Mouse (Mus musculus) ES-E14 (cell line): ENCODE data around the gene Dock10. TPM values are rescaled to one million over a fixed set of nuclear protein-coding genes. Genes with fewer than 3 reads are reported as not detected.

ENCODE experiments used
- DNase-seq: peaks from one replicate; pipeline ENCODE4 v3.0.0-alpha.2; 2013; ENCODE audit warnings: low read depth, low spot score
- H3K27ac ChIP-seq: 2 replicates; pipeline ENCODE4 v1.5.1; 2012; ENCODE audit warnings: low read depth, mild to moderate bottlenecking, low read length, moderate library complexity, mixed read lengths; ENCODE audit not compliant: poor library complexity, insufficient read depth, severe bottlenecking
- H3K36me3 ChIP-seq: 2 replicates; pipeline ENCODE4 v1.6.1; 2012; ENCODE audit warnings: mild to moderate bottlenecking, low read length, moderate library complexity, mixed read lengths; ENCODE audit not compliant: control insufficient read depth, poor library complexity, insufficient read depth, severe bottlenecking
- H3K4me1 ChIP-seq, 2 experiments: fragments of 150-350 bp in 1 of 2; sonication (generic) in 1 of 2; 2 replicates each; pipeline ENCODE4 v1.6.1; 2012; ENCODE audit warnings: low read length in 2 of 2, mild to moderate bottlenecking in 1 of 2, mixed read lengths in 1 of 2; ENCODE audit not compliant: control insufficient read depth in 2 of 2, insufficient read depth in 2 of 2, poor library complexity in 1 of 2
- H3K4me3 ChIP-seq, 2 experiments: fragments of 150-350 bp in 1 of 2; sonication (generic) in 1 of 2; 2 replicates each; pipeline ENCODE4 v1.5.1; 2012; ENCODE audit warnings: low read length in 2 of 2, low read depth in 1 of 2, mild to moderate bottlenecking in 1 of 2, mixed read lengths in 1 of 2; ENCODE audit not compliant: insufficient read depth in 1 of 2, poor library complexity in 1 of 2, severe bottlenecking in 1 of 2
- H3K9ac ChIP-seq: 2 replicates; pipeline ENCODE4 v1.6.1; 2012; ENCODE audit warnings: low read depth, mild to moderate bottlenecking, low read length, mixed read lengths; ENCODE audit not compliant: poor library complexity, insufficient read depth, severe bottlenecking
- H3K9me3 ChIP-seq: fragments of 150-350 bp; sonication (generic); 2 replicates; pipeline ENCODE4 v1.6.1; 2012; ENCODE audit warnings: low read depth, mild to moderate bottlenecking, low read length; ENCODE audit not compliant: control insufficient read depth, insufficient read depth
- CHD2 ChIP-seq: IDR thresholded peaks from 2 replicates; pipeline ENCODE4 v1.6.1; 2014; ENCODE audit warnings: mild to moderate bottlenecking, low read depth, low read length, inconsistent platforms
- HCFC1 ChIP-seq: IDR thresholded peaks from 2 replicates; pipeline ENCODE4 v1.6.1; 2012; ENCODE audit warnings: low read length, inconsistent platforms, borderline replicate concordance; ENCODE audit not compliant: insufficient read depth
- MAFK ChIP-seq: IDR thresholded peaks from 2 replicates; pipeline ENCODE4 v1.6.1; 2014; ENCODE audit warnings: mild to moderate bottlenecking, low read depth, low read length, inconsistent platforms; ENCODE audit not compliant: insufficient read depth
- ZC3H11A ChIP-seq: IDR thresholded peaks from 2 replicates; pipeline ENCODE4 v1.6.1; 2012; ENCODE audit warnings: low read depth, mild to moderate bottlenecking, inconsistent platforms, low read length, borderline replicate concordance
- ZNF384 ChIP-seq: IDR thresholded peaks from 2 replicates; pipeline ENCODE4 v1.6.1; 2012; ENCODE audit warnings: low read depth, low read length, inconsistent platforms
- in situ Hi-C, 2 experiments: fragments of 600-800 bp; cut with MboI; formaldehyde crosslinking; loops; one replicate each; pipeline ENCODE4 v1.15.1; 2025; ENCODE audit warnings: low sequenced_read_pairs in 2 of 2, inconsistent platforms in 1 of 2; ENCODE audit not compliant: unreplicated experiment in 2 of 2
- total RNA-seq: library from RNA; depleted of rRNA; stranded (reverse); fragments of 300-350 nt; gene quantifications from 2 replicates; pipeline ENCODE4 v1.2.3, GENCODE M21; 2012; rRNA removed

Gene Dock10
- total RNA-seq = 0.26 and 0.67 TPM in 2 replicates

DNA sequence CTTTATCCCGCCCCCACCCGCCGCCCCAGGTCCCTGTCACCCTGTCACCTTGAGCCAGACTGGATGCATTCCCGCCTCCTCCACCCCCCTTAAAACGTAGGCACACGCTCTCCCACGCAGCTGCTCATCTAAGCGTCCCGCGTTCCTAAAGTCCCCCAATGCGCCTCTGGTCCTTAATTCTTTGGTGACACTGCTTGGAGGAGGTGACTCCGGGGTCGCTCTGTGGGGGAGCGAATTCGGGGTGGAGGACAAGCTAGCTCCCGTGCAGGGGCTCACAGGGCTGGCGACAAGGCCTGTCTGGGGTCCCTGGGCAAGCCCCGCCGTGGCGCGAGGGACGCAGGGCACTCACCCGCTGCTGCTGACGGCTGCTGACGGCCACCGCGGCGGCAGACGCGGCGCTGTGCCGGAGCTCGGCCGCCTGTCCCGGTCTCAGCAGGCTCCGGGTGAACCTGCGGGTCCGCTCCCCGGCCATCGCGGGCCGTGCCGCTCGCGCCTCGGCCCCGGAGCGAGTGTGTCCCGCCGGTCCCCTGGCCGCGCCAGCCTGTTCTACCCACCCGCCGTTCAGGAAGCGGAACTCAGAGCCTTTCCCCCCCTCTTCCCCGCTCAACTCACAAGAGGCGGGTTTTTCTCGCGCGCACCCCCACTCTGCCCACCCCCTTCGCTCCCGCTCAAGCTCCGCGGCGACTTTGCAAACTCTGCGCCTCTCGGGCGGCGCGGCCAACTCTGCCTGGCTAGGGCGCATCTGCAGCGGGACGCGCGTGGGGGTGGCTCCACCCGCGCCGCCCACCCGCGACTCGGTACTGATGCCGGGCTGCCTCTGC, at the start of gene Dock10:
TSS of gene Dock10 (minus strand) at position 551 of the 821 bp plus-strand sequence.
- Histone ChIP-seq H3K9ac (peak within 1 kb of the TSS; percentile 24), H3K4me3 (peak within 1 kb of the TSS; percentile 60 to 73), H3K9me3 (no peaks in the 10 kb centered on the region), H3K27ac (no peak within 1 kb of the TSS), H3K36me3 (no peaks in the 10 kb centered on the region), H3K4me1 (no peaks in the 10 kb centered on the region)
- DNase-seq = peak; percentile 13
- in situ Hi-C loops = no loop called here
- TF ChIP-seq CHD2 = no peak
- no peak for TF ChIP-seq ZC3H11A
- no peak for TF ChIP-seq HCFC1
- TF ChIP-seq ZNF384 = no peak
- TF ChIP-seq MAFK = no peak

DNA sequence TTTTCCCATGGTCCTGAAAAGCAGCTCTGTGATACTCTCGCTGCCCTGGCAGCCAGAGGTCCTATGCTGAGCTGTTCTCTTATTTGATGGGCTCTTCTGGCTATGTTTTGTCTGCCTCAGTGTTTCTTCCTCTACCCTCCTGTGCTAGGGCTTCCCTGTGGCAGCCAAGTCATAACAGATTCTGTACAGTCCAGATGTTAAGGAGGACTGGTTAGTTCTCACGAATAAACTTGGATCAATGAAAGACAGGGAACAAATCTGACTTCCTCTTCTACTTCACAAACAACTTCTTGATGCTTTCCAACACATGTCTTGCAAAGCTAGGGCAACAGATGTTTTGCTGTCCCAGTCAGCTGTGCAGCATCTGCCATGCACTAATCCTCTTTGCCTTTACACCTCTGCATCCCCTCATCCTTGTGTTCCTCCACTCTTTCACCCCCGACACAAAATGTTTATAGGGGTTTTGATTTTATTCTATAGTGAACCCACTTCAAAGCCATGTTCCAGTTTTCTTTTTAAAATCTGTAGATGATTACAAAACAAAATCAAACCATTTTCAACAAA, 48.6 kb upstream of the Dock10 start:
- H3K9ac ChIP-seq = no peak overlapping the region
- H3K9me3 ChIP-seq = no peaks in the 10 kb centered on the region
- H3K4me3 ChIP-seq = no peak overlapping the region
- no peaks in the 10 kb centered on the region for H3K36me3 ChIP-seq
- no peaks in the 10 kb centered on the region for H3K4me1 ChIP-seq
- no peak overlapping the region for H3K27ac ChIP-seq
- TF ChIP-seq ZC3H11A = no peak
- TF ChIP-seq ZNF384 = no peak
- TF ChIP-seq MAFK = no peak
- DNase-seq = no peak
- in situ Hi-C loops = no loop called here

- in situ Hi-C loops = no loop called here
- no peak overlapping the region for H3K27ac ChIP-seq
- no peak for DNase-seq
- TF ChIP-seq ZNF384 = no peak
- TF ChIP-seq CHD2 = no peak
- no peak for TF ChIP-seq ZC3H11A
- no peak for TF ChIP-seq MAFK
- no peak for TF ChIP-seq HCFC1
- no peak overlapping the region for H3K9ac ChIP-seq
- no peaks in the 10 kb centered on the region for H3K4me1 ChIP-seq
- H3K9me3 ChIP-seq = no peaks in the 10 kb centered on the region
- H3K4me3 ChIP-seq = no peak overlapping the region
- no peaks in the 10 kb centered on the region for H3K36me3 ChIP-seq
Observed at GRCm38 (mm10) chr1:80802023-80802422, 43.7 kb upstream of the Dock10 start.

GRCm38 (mm10) chr1:80785066-80785779, 26.9 kb upstream of the Dock10 start:
- Histone ChIP-seq H3K4me3 (no peak overlapping the region), H3K9me3 (no peaks in the 10 kb centered on the region), H3K27ac (no peak overlapping the region), H3K4me1 (no peaks in the 10 kb centered on the region), H3K9ac (no peak overlapping the region), H3K36me3 (no peaks in the 10 kb centered on the region)
- no peak for DNase-seq
- TF ChIP-seq CHD2 (no peak), ZNF384 (no peak), HCFC1 (no peak), ZC3H11A (no peak), MAFK (no peak)
- in situ Hi-C loops = no loop called here
